Comparison of ENCODE assay signal across 8 mouse cellular contexts in genomic region chr13:31557768-31558520, GRCm38 (mm10). TPM values are rescaled to one million over a fixed set of nuclear protein-coding genes. Genes with fewer than 3 reads are reported as not detected.
DNase-seq lines count a peak whose midpoint lies in the region; ATAC-seq lines count a peak whose summit lies in the region.

No protein-coding gene starts in this region.

- H3K9ac ChIP-seq in hindbrain, embryonic 12.5 days = peak overlapping the region; percentile 50; the same call in 1 of the 2 replicates

- WGBS in forebrain, embryonic 10.5 days = under 1% methylated on average over 73 of the region's 73 CpGs
- WGBS in hindbrain, embryonic 12.5 days = 0% methylated on average over 63 of the region's 73 CpGs

- peak; percentile 39 for DNase-seq in CD4-positive, CD25-positive, alpha-beta regulatory T cell, adult 2 months (ENCODE audit: low read depth, low spot score)
- DNase-seq in adrenal gland, adult 18-20 months (ENCODE audit: low spot score in 2 of 2) = peak; percentile 40 to 52
- DNase-seq in forebrain, embryonic 10.5 days (ENCODE audit: extremely low spot score, low spot score) = peak; percentile 54
- peak; percentile 11 for DNase-seq in left cerebral cortex, postnatal 4 days
- DNase-seq in right cerebral cortex, postnatal 25 days = peak; percentile 44

- peaks cover 94% of the 10 kb centered on the region for H3K27me3 ChIP-seq in forebrain, embryonic 10.5 days (ENCODE audit: poor library complexity, severe bottlenecking)
- H3K27me3 ChIP-seq in hindbrain, embryonic 12.5 days = peaks cover 94% of the 10 kb centered on the region

- intact Hi-C loops in left cerebral cortex, postnatal 4 days (cut with DNase I) = loop anchor here (5.0 kb wide), 1 partner anchor 54 kb away; no protein-coding TSS in a partner anchor

- peak overlapping the region; percentile 99 for H3K4me2 ChIP-seq in hindbrain, embryonic 12.5 days (replicated peaks)

- peak overlapping the region; percentile 70 for H3K4me3 ChIP-seq in forebrain, embryonic 10.5 days
- H3K4me3 ChIP-seq in hindbrain, embryonic 12.5 days = peak overlapping the region; percentile 56

- no peaks in the 10 kb centered on the region for H3K36me3 ChIP-seq in forebrain, embryonic 10.5 days (replicated peaks)
- no peaks in the 10 kb centered on the region for H3K36me3 ChIP-seq in hindbrain, embryonic 12.5 days

- peak; percentile 43 for ATAC-seq in hindbrain, embryonic 12.5 days (ENCODE audit: low FRiP score)
- peak; percentile 51 for ATAC-seq in megakaryocyte progenitor cell, adult 5-6 weeks (replicated peaks; ENCODE audit: poor library complexity)
- ATAC-seq in activated CD4-positive, CD25-positive, alpha-beta regulatory T cell, adult 4 months = no peak

- peaks cover 43% of the 10 kb centered on the region for H3K4me1 ChIP-seq in forebrain, embryonic 10.5 days
- peaks cover 24% of the 10 kb centered on the region for H3K4me1 ChIP-seq in hindbrain, embryonic 12.5 days

- no peaks in the 10 kb centered on the region for H3K9me3 ChIP-seq in forebrain, embryonic 10.5 days
- no peaks in the 10 kb centered on the region for H3K9me3 ChIP-seq in hindbrain, embryonic 12.5 days (replicated peaks)

- no peak overlapping the region for H3K27ac ChIP-seq in forebrain, embryonic 10.5 days
- no peak overlapping the region for H3K27ac ChIP-seq in hindbrain, embryonic 12.5 days

RNA-seq across cellular contexts. Expression of gene A530084C06Rik, which starts 1.2 kb away (rescaled TPM):
- total RNA-seq in adrenal gland, adult 18-20 months (2021) = not detected
- not detected in 2 replicates for polyA plus RNA-seq in forebrain, embryonic 10.5 days (2016; fragmentation: Nextera tagmentation; extraction: Ambion mirVana)
- polyA plus RNA-seq in hindbrain, embryonic 12.5 days (2016; fragmentation: Nextera tagmentation; extraction: Ambion mirVana) = not detected in 2 replicates
- 1 to 10 TPM; 1.6 to 2.4 TPM for total RNA-seq in left cerebral cortex, postnatal 4 days (2021)
- not detected in 2 replicates for total RNA-seq in megakaryocyte progenitor cell, adult 5-6 weeks (2015)
- total RNA-seq in megakaryocyte progenitor cell, adult 5-6 weeks (2017) = not detected in 2 replicates
- not detected for polyA plus RNA-seq in activated CD4-positive, CD25-positive, alpha-beta regulatory T cell, adult 4 months (2017; shearing (Covaris generic))

RNA-seq across cellular contexts. Expression of gene Foxq1, which starts 2.0 kb away (rescaled TPM):
- total RNA-seq in adrenal gland, adult 18-20 months (2021) = under 1 TPM in 1 of 2 experiments, not detected in 1; 0.10 TPM
- polyA plus RNA-seq in forebrain, embryonic 10.5 days (2016; fragmentation: Nextera tagmentation; extraction: Ambion mirVana) = 0.59 and 0.71 TPM in 2 replicates
- polyA plus RNA-seq in hindbrain, embryonic 12.5 days (2016; fragmentation: Nextera tagmentation; extraction: Ambion mirVana) = 2.9 and 3.0 TPM in 2 replicates
- 1 to 10 TPM; 3.8 to 4.6 TPM for total RNA-seq in left cerebral cortex, postnatal 4 days (2021)
- not detected in 2 replicates for total RNA-seq in megakaryocyte progenitor cell, adult 5-6 weeks (2015)
- 0.10 TPM in 1 of 2 replicates, not detected in the other for total RNA-seq in megakaryocyte progenitor cell, adult 5-6 weeks (2017)
- polyA plus RNA-seq in activated CD4-positive, CD25-positive, alpha-beta regulatory T cell, adult 4 months (2017; shearing (Covaris generic)) = not detected

Comparison
In these comparisons a context has a peak if more than half of its experiments do, and no peak if none do; other contexts are left out.
1. RNA of gene Foxq1, which starts 2.0 kb away (total RNA-seq): 3.8 to 4.6 TPM in left cerebral cortex, postnatal 4 days; 0.10 TPM in adrenal gland, adult 18-20 months and 0.10 TPM in megakaryocyte progenitor cell, adult 5-6 weeks; every median in the first group is over 4 times any median in the second.
2. Peak in every context shown above with its lines, with median percentiles within 50 percentile points of each other: DNase-seq.